Mouse (Mus musculus) T-helper 2 cell (primary cell): Measurements from ENCODE around the gene Cyp2c23.

Experiments
- in situ Hi-C: fragments of 300-600 bp; cut with MboI, MseI; formaldehyde crosslinking; loops from one replicate; pipeline ENCODE4 v1.15.1; 2025; ENCODE audit warnings: high pct_unique_total_duplicates

Cyp2c23 gene

GRCm38 (mm10) chr19:43973711-43974110 is 55.3 kb downstream of the Cyp2c23 start:
- in situ Hi-C loops, result no loop called here

GRCm38 (mm10) chr19:43972129-43972528 is 56.9 kb downstream of the Cyp2c23 start:
- in situ Hi-C loops, result no loop called here

- in situ Hi-C loops, result no loop called here
These were observed 60.5 kb downstream of the Cyp2c23 start for GRCm38 (mm10) chr19:43968436-43969026.

- in situ Hi-C loops, result no loop called here
These were observed 62.5 kb downstream of the Cyp2c23 start for GRCm38 (mm10) chr19:43966481-43966880.

- in situ Hi-C loops, result no loop called here
These were observed 63.4 kb downstream of the Cyp2c23 start for GRCm38 (mm10) chr19:43965496-43966085.

- in situ Hi-C loops, result loop anchor here (5.0 kb wide), 1 partner anchor 130 kb away; no protein-coding TSS in a partner anchor
These were observed 66.2 kb downstream of the Cyp2c23 start for GRCm38 (mm10) chr19:43962795-43963194.

GRCm38 (mm10) chr19:43961185-43961584 is 67.8 kb downstream of the Cyp2c23 start:
- in situ Hi-C loops, result loop anchor here (5.0 kb wide), 1 partner anchor 129 kb away; no protein-coding TSS in a partner anchor

- in situ Hi-C loops, result loop anchor here (5.0 kb wide), 1 partner anchor 128 kb away; no protein-coding TSS in a partner anchor
These were observed 69.0 kb downstream of the Cyp2c23 start for GRCm38 (mm10) chr19:43960014-43960413.

GRCm38 (mm10) chr19:43959162-43959561 is 69.8 kb downstream of the Cyp2c23 start:
- in situ Hi-C loops, result no loop called here

- in situ Hi-C loops, result no loop called here
These were observed 71.1 kb downstream of the Cyp2c23 start for GRCm38 (mm10) chr19:43957881-43958280.

- in situ Hi-C loops, result no loop called here
These were observed 71.6 kb downstream of the Cyp2c23 start for GRCm38 (mm10) chr19:43957402-43957801.

GRCm38 (mm10) chr19:43955266-43955665 is 73.7 kb downstream of the Cyp2c23 start:
- in situ Hi-C loops, result no loop called here
